Mouse (Mus musculus) brain, embryonic 14.5 days (tissue): ENCODE results near the gene Ankib1.

Source experiments
- CTCF ChIP-seq: fragments of 200-500 bp; IDR thresholded peaks from 2 replicates; pipeline ENCODE4 v1.5.1; 2012; ENCODE audit warnings: inconsistent platforms, mild to moderate bottlenecking, moderate library complexity, borderline replicate concordance; ENCODE audit not compliant: insufficient read depth, insufficient read length; ENCODE audit errors: extremely low read depth
- POLR2A ChIP-seq: fragments of 200-500 bp; IDR thresholded peaks from 2 replicates; pipeline ENCODE4 v1.6.1; 2012; ENCODE audit warnings: mild to moderate bottlenecking, inconsistent platforms, borderline replicate concordance; ENCODE audit not compliant: poor library complexity, insufficient read depth, insufficient read length, severe bottlenecking; ENCODE audit errors: extremely low read depth

GRCm38 (mm10) chr5:3834107-3834506, 31.4 kb upstream of the Ankib1 start:
- TF ChIP-seq CTCF (no peak), POLR2A (no peak)
